Mouse (Mus musculus) olfactory bulb, adult 2 months (tissue): Measurements from ENCODE around the gene Atp13a5.

Experiments
- CTCF ChIP-seq: fragments of 200-500 bp; IDR thresholded peaks from 2 replicates; pipeline ENCODE4 v1.5.1; 2012; ENCODE audit warnings: low read depth, mild to moderate bottlenecking, low read length, moderate library complexity; ENCODE audit not compliant: insufficient read depth
- POLR2A ChIP-seq: fragments of 200-500 bp; IDR thresholded peaks from 2 replicates; pipeline ENCODE4 v1.6.1; 2012; ENCODE audit warnings: mild to moderate bottlenecking, low read depth, low read length, moderate library complexity; ENCODE audit not compliant: insufficient read depth

- TF ChIP-seq CTCF: no peak
- TF ChIP-seq POLR2A: no peak
Measured at GRCm38 (mm10) chr16:29407319-29407718, 28.8 kb upstream of the Atp13a5 start.
